10 mouse cellular contexts compared by ENCODE assay signal in the genomic region with DNA sequence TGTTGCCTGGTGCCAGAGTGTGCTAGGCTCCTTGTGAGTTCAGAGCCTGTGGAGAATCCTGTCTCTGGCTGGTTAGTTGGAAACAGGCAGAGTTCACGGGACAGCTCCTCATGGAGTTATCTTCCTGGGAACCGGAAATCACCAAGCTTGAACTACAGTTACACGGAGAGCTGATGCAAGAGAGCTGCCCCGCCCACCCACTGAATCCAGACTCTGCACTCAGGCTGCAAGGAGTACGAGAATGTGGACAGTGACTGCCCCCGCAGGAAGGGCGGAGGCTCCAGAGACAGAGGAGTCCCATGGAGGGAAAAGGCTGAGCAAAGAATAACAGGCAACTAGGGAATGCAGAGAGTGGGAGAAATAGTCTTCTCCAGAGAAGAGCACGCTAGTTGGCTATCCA. TPM values are rescaled to one million over a fixed set of nuclear protein-coding genes. Genes with fewer than 3 reads are reported as not detected.
A peak's percentile ranks its signal among the peaks of the same experiment; 100 is the strongest.
DNase-seq lines count a peak whose midpoint lies in the region; ATAC-seq lines count a peak whose summit lies in the region.
"Had no signal": no experiment of that assay in that cellular context is flagged by ENCODE, and none has a peak within 500 bp of the region (broad histone marks: within the 10 kb centered on the region; RNA-seq: fewer than 3 reads in every experiment).

No protein-coding gene starts in this region.

- WGBS in intestine, embryonic 16.5 days = 35% methylated on average over 8 of the region's 8 CpGs
- WGBS in hindbrain, embryonic 11.5 days = 61% methylated on average over 8 of the region's 8 CpGs

- peak; percentile 23 for DNase-seq in adrenal gland, postnatal 10 days
- no peak for DNase-seq in adrenal gland, adult (ENCODE audit: inconsistent age in 2 of 2, low spot score in 1 of 2)
- peak; percentile 50 for DNase-seq in lung, postnatal 36 days
- DNase-seq in left cerebral cortex, adult 9 months (ENCODE audit: low spot score in 2 of 2) = no peak
- no peak for DNase-seq in left cerebral cortex, postnatal 14 days (ENCODE audit: low spot score in 2 of 2)
- DNase-seq in hindbrain, embryonic 11.5 days (ENCODE audit: low spot score) = no peak

- no peaks in the 10 kb centered on the region for H3K4me1 ChIP-seq in brown adipose tissue, adult 24 weeks (ENCODE audit: control insufficient read depth, insufficient read depth, insufficient read length, low read length)
- no peaks in the 10 kb centered on the region for H3K4me1 ChIP-seq in intestine, embryonic 16.5 days (ENCODE audit: control insufficient read depth, insufficient read depth, low read length)
- no peaks in the 10 kb centered on the region for H3K4me1 ChIP-seq in hindbrain, embryonic 11.5 days (replicated peaks; ENCODE audit: control insufficient read depth, insufficient read depth, low read length)

- H3K27me3 ChIP-seq in intestine, embryonic 16.5 days (replicated peaks; ENCODE audit: control insufficient read depth, insufficient read depth, low read length) = no peaks in the 10 kb centered on the region; the same call in 1 of the 2 replicates
- no peaks in the 10 kb centered on the region for H3K27me3 ChIP-seq in hindbrain, embryonic 11.5 days (ENCODE audit: control insufficient read depth, insufficient read depth, low read length)

- H3K27ac ChIP-seq in brown adipose tissue, adult 24 weeks (replicated peaks; ENCODE audit: low read depth, low read length) = peak overlapping the region; percentile 36; the same call in 1 of the 2 replicates
- no peak overlapping the region for H3K27ac ChIP-seq in intestine, embryonic 16.5 days (ENCODE audit: low read length)
- no peak overlapping the region for H3K27ac ChIP-seq in hindbrain, embryonic 11.5 days (ENCODE audit: low read depth, low read length)

- ATAC-seq in intestine, embryonic 16.5 days = peak; percentile 84
- ATAC-seq in hindbrain, embryonic 11.5 days (ENCODE audit: low FRiP score) = no peak

- H3K36me3 ChIP-seq in intestine, embryonic 16.5 days (ENCODE audit: control insufficient read depth, insufficient read depth, low read length) = no peaks in the 10 kb centered on the region
- no peaks in the 10 kb centered on the region for H3K36me3 ChIP-seq in hindbrain, embryonic 11.5 days (ENCODE audit: control insufficient read depth, insufficient read depth, low read length)

- H3K9ac ChIP-seq in intestine, embryonic 16.5 days (ENCODE audit: low read depth, low read length) = no peak overlapping the region
- H3K9ac ChIP-seq in hindbrain, embryonic 11.5 days (ENCODE audit: low read depth, low read length) = no peak overlapping the region

- no peak overlapping the region for H3K4me3 ChIP-seq in brown adipose tissue, adult 24 weeks (ENCODE audit: insufficient read depth, low read depth, low read length)
- H3K4me3 ChIP-seq in intestine, embryonic 16.5 days (ENCODE audit: low read length) = no peak overlapping the region
- H3K4me3 ChIP-seq in hindbrain, embryonic 11.5 days (ENCODE audit: low read depth, low read length) = no peak overlapping the region

- no peaks in the 10 kb centered on the region; the same call in 1 of the 2 replicates for H3K9me3 ChIP-seq in intestine, embryonic 16.5 days (ENCODE audit: control insufficient read depth, low read length)
- no peaks in the 10 kb centered on the region for H3K9me3 ChIP-seq in hindbrain, embryonic 11.5 days (ENCODE audit: control insufficient read depth, low read length)

- H3K4me2 ChIP-seq in intestine, embryonic 16.5 days (ENCODE audit: low read depth, low read length) = no peak overlapping the region
- H3K4me2 ChIP-seq in hindbrain, embryonic 11.5 days (replicated peaks; ENCODE audit: low read depth, low read length) = no peak overlapping the region

- intact Hi-C loops in left cerebral cortex, postnatal 14 days (cut with DNase I) = no loop called here

RNA-seq across cellular contexts. Expression of a gene that starts 14.7 kb away (rescaled TPM):
- under 1 TPM in 1 of 2 experiments, not detected in 1; 0.09 TPM for total RNA-seq in adrenal gland, postnatal 10 days (2021)
- not detected in 2 replicates for polyA plus RNA-seq in brown adipose tissue, adult 24 weeks (2012; ENCODE audit: insufficient read depth, insufficient read length, missing spikeins)
- polyA plus RNA-seq in intestine, embryonic 16.5 days (2015; fragmentation: Nextera tagmentation; extraction: Ambion mirVana) = 0.04 TPM in 1 of 2 replicates, not detected in the other
- under 1 TPM in 1 of 2 experiments, not detected in 1; 0.40 TPM for total RNA-seq in left cerebral cortex, postnatal 14 days (2021)
- polyA plus RNA-seq in hindbrain, embryonic 11.5 days (2014; fragmentation: Nextera tagmentation; extraction: Ambion mirVana) = 1.0 and 1.9 TPM in 2 replicates
- total RNA-seq: layer of hippocampus, adult 18-20 months had no signal
- polyA plus RNA-seq: stomach, embryonic 14.5 days had no signal

RNA-seq across cellular contexts. Expression of a gene that starts 28.5 kb away (rescaled TPM):
- 1 to 10 TPM; 1.0 to 6.2 TPM for total RNA-seq in adrenal gland, postnatal 10 days (2021)
- polyA plus RNA-seq in brown adipose tissue, adult 24 weeks (2012; ENCODE audit: insufficient read depth, insufficient read length, missing spikeins) = 0.59 and 0.67 TPM in 2 replicates
- 0.16 and 0.29 TPM in 2 replicates for polyA plus RNA-seq in intestine, embryonic 16.5 days (2015; fragmentation: Nextera tagmentation; extraction: Ambion mirVana)
- under 1 TPM; 0.15 to 0.30 TPM for total RNA-seq in left cerebral cortex, postnatal 14 days (2021)
- polyA plus RNA-seq in hindbrain, embryonic 11.5 days (2014; fragmentation: Nextera tagmentation; extraction: Ambion mirVana) = 0.20 and 0.33 TPM in 2 replicates

RNA-seq across cellular contexts. Expression of a gene that starts 44.3 kb away (rescaled TPM):
- not detected for total RNA-seq in adrenal gland, postnatal 10 days (2021)
- polyA plus RNA-seq in brown adipose tissue, adult 24 weeks (2012; ENCODE audit: insufficient read depth, insufficient read length, missing spikeins) = not detected in 2 replicates
- polyA plus RNA-seq in intestine, embryonic 16.5 days (2015; fragmentation: Nextera tagmentation; extraction: Ambion mirVana) = not detected in 2 replicates
- total RNA-seq in left cerebral cortex, postnatal 14 days (2021) = under 1 TPM in 1 of 2 experiments, not detected in 1; 0.13 TPM
- polyA plus RNA-seq in hindbrain, embryonic 11.5 days (2014; fragmentation: Nextera tagmentation; extraction: Ambion mirVana) = 0.14 TPM in 1 of 2 replicates, not detected in the other
- total RNA-seq: layer of hippocampus, adult 18-20 months had no signal

Comparison
In these comparisons a context has a peak if more than half of its experiments do, and no peak if none do; other contexts are left out.
1. DNase-seq: peak in adrenal gland, postnatal 10 days (single experiment) and lung, postnatal 36 days (single experiment); none in adrenal gland, adult (0 of 2), left cerebral cortex, adult 9 months (0 of 2), left cerebral cortex, postnatal 14 days (0 of 2) and hindbrain, embryonic 11.5 days (single experiment).